12 mouse cellular contexts compared by ENCODE assay signal in genomic region chr15:85676156-85676555, GRCm38 (mm10). TPM values are rescaled to one million over a fixed set of nuclear protein-coding genes. Genes with fewer than 3 reads are reported as not detected.
DNase-seq lines count a peak whose midpoint lies in the region; ATAC-seq and TF ChIP-seq lines count a peak whose summit lies in the region.
"Had no signal": no experiment of that assay in that cellular context is flagged by ENCODE, and none has a peak within 500 bp of the region (broad histone marks: within the 10 kb centered on the region; RNA-seq: fewer than 3 reads in every experiment).

No protein-coding gene starts in this region.

- TF ChIP-seq CTCF in gastrocnemius, adult 2 months (IDR thresholded peaks at IDR 0.05): no peak
- no peak for TF ChIP-seq CTCF in kidney, postnatal 0 days (IDR thresholded peaks at IDR 0.05; ENCODE audit: low read depth)
- no peak for TF ChIP-seq CTCF in midbrain, postnatal 0 days (IDR thresholded peaks at IDR 0.05)

- peak overlapping the region; percentile 98 for H3K4me3 ChIP-seq in gastrocnemius, adult 2 months
- no peak overlapping the region for H3K4me3 ChIP-seq in kidney, postnatal 0 days (replicated peaks; ENCODE audit: low read depth, low read length)
- no peak overlapping the region for H3K4me3 ChIP-seq in midbrain, postnatal 0 days (ENCODE audit: low read depth, low read length)

- peak; percentile 12 for DNase-seq in gastrocnemius, adult 2 months
- no peak for DNase-seq in gastrocnemius, postnatal 25 days
- DNase-seq in kidney, postnatal 0 days (ENCODE audit: low spot score): no peak
- DNase-seq in kidney, postnatal 36 days: no peak
- peak; percentile 60 for DNase-seq in Muller cell, postnatal 12 days (ENCODE audit: inconsistent ontology term)
- DNase-seq in midbrain, postnatal 0 days (ENCODE audit: low spot score): no peak
- DNase-seq in frontal cortex, postnatal 36 days (ENCODE audit: low spot score in 2 of 2): no peak
- DNase-seq: cerebellum, adult 11-12 months; right cerebral cortex, adult 18-20 months; thymus, postnatal 36 days had no signal

- H3K9me3 ChIP-seq in kidney, postnatal 0 days (replicated peaks; ENCODE audit: low read length): no peaks in the 10 kb centered on the region
- no peaks in the 10 kb centered on the region for H3K9me3 ChIP-seq in midbrain, postnatal 0 days (ENCODE audit: low read length)

- H3K27me3 ChIP-seq in kidney, postnatal 0 days (ENCODE audit: insufficient read depth, low read length): no peaks in the 10 kb centered on the region
- H3K27me3 ChIP-seq in midbrain, postnatal 0 days (ENCODE audit: insufficient read depth, low read length): no peaks in the 10 kb centered on the region

- peak overlapping the region; percentile 96 for H3K27ac ChIP-seq in gastrocnemius, adult 2 months
- peak overlapping the region; percentile 50; the same call in 1 of the 2 replicates for H3K27ac ChIP-seq in kidney, postnatal 0 days
- no peak overlapping the region for H3K27ac ChIP-seq in midbrain, postnatal 0 days (ENCODE audit: low read depth, low read length)
- H3K27ac ChIP-seq: liver, embryonic 14.5 days had no signal

- H3K4me1 ChIP-seq in kidney, postnatal 0 days (replicated peaks; ENCODE audit: insufficient read depth, low read length): peaks cover 34% of the 10 kb centered on the region
- H3K4me1 ChIP-seq in midbrain, postnatal 0 days (ENCODE audit: insufficient read depth, low read length): peaks cover 11% of the 10 kb centered on the region; the same call in 1 of the 2 replicates

- no peak overlapping the region for H3K9ac ChIP-seq in kidney, postnatal 0 days (ENCODE audit: low read depth, low read length)
- no peak overlapping the region; the same call in 1 of the 2 replicates for H3K9ac ChIP-seq in midbrain, postnatal 0 days (replicated peaks; ENCODE audit: low read length, poor library complexity, severe bottlenecking)
- H3K9ac ChIP-seq: liver, embryonic 14.5 days had no signal

- 48% methylated on average over 3 of the region's 3 CpGs for WGBS in kidney, postnatal 0 days
- WGBS in midbrain, postnatal 0 days: 65% methylated on average over 3 of the region's 3 CpGs

- intact Hi-C loops in gastrocnemius, adult 2 months (cut with DNase I): no loop called here

- H3K4me2 ChIP-seq in kidney, postnatal 0 days (ENCODE audit: low read length): peak overlapping the region; percentile 41; the same call in 1 of the 2 replicates
- peak overlapping the region; percentile 87 for H3K4me2 ChIP-seq in midbrain, postnatal 0 days (ENCODE audit: low read depth, low read length, poor library complexity, severe bottlenecking)

- 0 out of 2 replicates have a peak, but pooled peaks cover 6% of the 10 kb centered on the region for H3K36me3 ChIP-seq in kidney, postnatal 0 days (ENCODE audit: insufficient read depth, low read length)
- peaks cover 2% of the 10 kb centered on the region; the same call in 1 of the 2 replicates for H3K36me3 ChIP-seq in midbrain, postnatal 0 days (ENCODE audit: insufficient read depth, low read length)

- ATAC-seq in kidney, postnatal 0 days (replicated peaks; ENCODE audit: low FRiP score, low read depth): no peak
- no peak for ATAC-seq in midbrain, postnatal 0 days (ENCODE audit: low FRiP score)
- ATAC-seq in megakaryocyte-erythroid progenitor cell, adult 5-6 weeks (replicated peaks; ENCODE audit: low FRiP score, low TSS enrichment, poor library complexity, severe bottlenecking): no peak

RNA-seq across cellular contexts. Expression of gene Ppara, which starts 58.6 kb away (rescaled TPM):
- total RNA-seq in gastrocnemius, adult 2 months (2021): 10 to 100 TPM; 15.4 to 47.2 TPM
- 10 to 100 TPM; 11.4 to 19.3 TPM for total RNA-seq in gastrocnemius, postnatal 25 days (2021)
- 10.9 and 12.0 TPM in 2 replicates for polyA plus RNA-seq in kidney, postnatal 0 days (2015; fragmentation: Nextera tagmentation; extraction: Ambion mirVana)
- 1.6 TPM in 2 replicates for total RNA-seq in midbrain, postnatal 0 days (2014; rRNA removed)
- 0.86 and 2.8 TPM in 2 replicates for polyA plus RNA-seq in midbrain, postnatal 0 days (2015; fragmentation: Nextera tagmentation; extraction: Ambion mirVana)
- not detected in 2 replicates for total RNA-seq in megakaryocyte-erythroid progenitor cell, adult 5-6 weeks (2014; fragmentation: Nextera tagmentation)
- not detected in 2 replicates for total RNA-seq in megakaryocyte-erythroid progenitor cell, adult 5-6 weeks (2017)

Comparison
In these comparisons a context has a peak if more than half of its experiments do, and no peak if none do; other contexts are left out.
1. DNase-seq: peak in gastrocnemius, adult 2 months (single experiment) and Muller cell, postnatal 12 days (single experiment); none in gastrocnemius, postnatal 25 days (single experiment), kidney, postnatal 0 days (single experiment), kidney, postnatal 36 days (0 of 2), midbrain, postnatal 0 days (single experiment) and frontal cortex, postnatal 36 days (0 of 2).